Mouse (Mus musculus): ENCODE results near the gene Noxo1. TPM values are rescaled to one million over a fixed set of nuclear protein-coding genes. Genes with fewer than 3 reads are reported as not detected.
A peak's percentile ranks its signal among the peaks of the same experiment; 100 is the strongest.
"Not testable (repeated sequence)": the region's sequence is repeated elsewhere in the genome, so short reads cannot be mapped to it uniquely, and the experiment has no call there.

Gene Noxo1
- polyA plus RNA-seq, 1 experiment, result 6.2 TPM

DNA sequence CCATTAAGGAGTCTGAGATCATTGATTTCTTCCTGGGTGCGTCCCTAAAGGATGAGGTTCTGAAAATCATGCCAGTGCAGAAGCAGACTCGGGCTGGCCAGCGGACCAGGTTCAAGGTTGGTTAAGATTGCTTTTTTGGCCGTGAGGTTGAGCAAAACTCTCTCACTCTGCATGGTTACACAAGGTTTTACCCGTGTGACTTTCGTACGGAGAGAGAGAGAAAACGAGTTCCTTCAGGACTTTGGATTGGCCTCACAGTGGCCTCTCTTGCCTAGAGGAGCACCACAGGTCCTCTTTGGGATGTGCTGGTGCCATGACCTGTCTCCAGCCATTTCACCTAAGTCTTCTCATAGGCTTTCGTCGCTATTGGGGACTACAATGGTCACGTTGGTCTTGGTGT lies 24.6 kb downstream of the Noxo1 start:
- DNase-seq (ENCODE audit: low read depth), result not testable (repeated sequence)

DNA sequence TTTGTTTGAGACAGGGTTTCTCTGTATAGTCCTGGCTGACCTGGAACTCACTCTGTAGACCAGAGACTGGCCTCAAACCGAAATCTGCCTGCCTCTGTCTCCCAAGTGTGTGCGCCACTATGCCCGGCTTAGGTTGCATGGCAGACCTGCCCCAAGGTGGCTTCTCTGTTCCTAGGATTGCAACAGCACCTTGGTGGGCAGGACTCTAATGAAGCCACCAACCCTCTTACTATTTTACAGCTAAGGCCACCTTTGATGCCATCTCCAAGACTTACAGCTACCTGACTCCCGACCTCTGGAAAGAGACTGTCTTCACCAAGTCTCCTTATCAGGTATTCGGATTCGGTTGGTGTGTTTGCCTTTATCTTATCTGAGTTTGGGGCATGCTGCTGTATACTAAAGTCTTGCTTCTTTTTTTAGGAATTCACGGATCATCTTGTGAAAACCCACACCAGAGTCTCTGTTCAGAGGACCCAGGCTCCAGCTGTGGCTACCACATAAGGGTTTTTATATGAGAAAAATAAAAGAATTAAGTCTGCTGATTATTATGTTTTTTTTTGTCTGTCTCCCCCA lies 25.4 kb downstream of the Noxo1 start:
- not testable (repeated sequence) for DNase-seq (ENCODE audit: low read depth)

DNA sequence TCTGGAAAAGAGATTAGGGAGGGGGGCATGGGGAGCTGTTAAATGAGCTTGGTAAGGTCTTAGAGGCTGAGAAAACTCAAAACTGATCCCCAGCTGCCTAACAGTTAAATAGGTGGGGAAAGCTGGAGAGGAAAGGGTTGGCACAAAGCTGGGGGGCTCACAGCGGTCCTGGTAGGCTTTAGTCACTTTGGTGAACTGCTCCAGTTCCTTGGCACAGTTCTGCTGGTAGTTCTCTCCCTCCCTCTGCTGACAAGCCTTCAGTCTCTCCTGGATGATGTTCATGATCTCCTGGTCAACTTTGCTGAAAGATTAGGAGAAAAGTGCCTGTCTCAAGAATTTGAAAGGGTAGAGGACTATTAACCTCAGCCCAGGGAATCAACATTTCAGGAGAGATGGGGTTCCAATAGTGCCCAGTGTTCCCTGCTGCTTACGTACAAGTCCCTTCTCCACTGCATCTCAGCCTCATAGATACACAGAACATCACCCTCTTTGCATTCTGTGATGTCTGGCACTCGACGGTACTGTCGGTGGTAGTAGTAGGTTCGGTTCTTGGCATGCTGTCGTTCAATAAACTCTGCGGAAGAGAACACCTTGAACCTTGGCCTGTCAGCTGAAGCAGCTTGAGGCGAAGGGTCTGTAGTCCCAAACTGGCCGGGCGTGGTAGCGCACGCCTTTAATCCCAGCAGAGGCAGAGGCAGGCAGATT lies 26.3 kb downstream of the Noxo1 start:
- DNase-seq (ENCODE audit: low read depth), result no peak

GRCm38 (mm10) chr17:24723122-24723880 lies 27.3 kb downstream of the Noxo1 start:
- DNase-seq (ENCODE audit: low read depth), result no peak

DNA sequence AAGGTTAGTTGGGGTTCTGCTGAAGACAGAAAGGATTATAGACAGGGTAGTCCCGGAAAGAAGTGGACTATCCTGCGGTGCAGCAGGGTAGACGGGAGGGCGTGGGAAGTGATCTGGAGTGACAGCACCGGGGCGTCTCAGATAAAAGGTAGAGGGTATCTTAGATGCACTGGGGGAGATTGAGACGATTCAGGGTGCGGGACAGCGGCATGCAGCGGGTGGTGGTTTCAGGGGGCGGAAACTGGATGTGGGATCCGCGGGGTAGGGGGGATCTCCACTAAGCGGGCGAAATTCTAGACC lies 27.8 kb downstream of the Noxo1 start:
- no peak for DNase-seq (ENCODE audit: low read depth)

DNA sequence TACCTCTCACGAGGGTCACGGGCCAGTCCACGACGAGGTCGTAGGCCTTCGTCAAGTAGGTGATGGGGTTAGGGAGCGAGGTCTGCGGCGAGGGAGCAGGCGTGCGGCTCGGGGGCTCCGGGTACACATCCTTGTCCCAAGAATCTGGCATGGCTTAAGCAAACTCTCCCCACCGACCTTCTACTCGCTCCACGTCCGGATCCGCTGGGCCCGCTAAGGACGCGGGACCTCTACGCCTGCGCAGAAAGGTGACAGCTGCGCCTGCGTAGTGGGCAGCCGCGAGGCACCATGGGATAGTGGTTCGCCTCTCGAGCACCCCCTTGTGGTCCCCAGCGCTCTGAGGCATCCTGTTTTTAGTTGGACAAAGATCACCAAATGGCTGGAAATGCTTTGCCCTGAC lies 28.1 kb downstream of the Noxo1 start, which contains the start of gene Ndufb10:
Gene Ndufb10 (minus strand): TSS at position 295 of the 400 bp plus-strand sequence.
- DNase-seq (ENCODE audit: low read depth), result no peak

- no peak for DNase-seq (ENCODE audit: low read depth)
These were observed 29.8 kb downstream of the Noxo1 start for GRCm38 (mm10) chr17:24725637-24726390.

GRCm38 (mm10) chr17:24727618-24728017 lies 31.6 kb downstream of the Noxo1 start, which contains the start of gene Rpl3l:
Gene Rpl3l, plus strand, starts transcription at chr17:24727820.
- no peak for DNase-seq (ENCODE audit: low read depth)

GRCm38 (mm10) chr17:24728184-24728583 lies 32.1 kb downstream of the Noxo1 start:
- no peak for DNase-seq (ENCODE audit: low read depth)

GRCm38 (mm10) chr17:24729067-24729466 lies 33.0 kb downstream of the Noxo1 start:
- DNase-seq (ENCODE audit: low read depth), result no peak

GRCm38 (mm10) chr17:24730787-24731186 lies 34.8 kb downstream of the Noxo1 start:
- no peak for DNase-seq (ENCODE audit: low read depth)

DNA sequence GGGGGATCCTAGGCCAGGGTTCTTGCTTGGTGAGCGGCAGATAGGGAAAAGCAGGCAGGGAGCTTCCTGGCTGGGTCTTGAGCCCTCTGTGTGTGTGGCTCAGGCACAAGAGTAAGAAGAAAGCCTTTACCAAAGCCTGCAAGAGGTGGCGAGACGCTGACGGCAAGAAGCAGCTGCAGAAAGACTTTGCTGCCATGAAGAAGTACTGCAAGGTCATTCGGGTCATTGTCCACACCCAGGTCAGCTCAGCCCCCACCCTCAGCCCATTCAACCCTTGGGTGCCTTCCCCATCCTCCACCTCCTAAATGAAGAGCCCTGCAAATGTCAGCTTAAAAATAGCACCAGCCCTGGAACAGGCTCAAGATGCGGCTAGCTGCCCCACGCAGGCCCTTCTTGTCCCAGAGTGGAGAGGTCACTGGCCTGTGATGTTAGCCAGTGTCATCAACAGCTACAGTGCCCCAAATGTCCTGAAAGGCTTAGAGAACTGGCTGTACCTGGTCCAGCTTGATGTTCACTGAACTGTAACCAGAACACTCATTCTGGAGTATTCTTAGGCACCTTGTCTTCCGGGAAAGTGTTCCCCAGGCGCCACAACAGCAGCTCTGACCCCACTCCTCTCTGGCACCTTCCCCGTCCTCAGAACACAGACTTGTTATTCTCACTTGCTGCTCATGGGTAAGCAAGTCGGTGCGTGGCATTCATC lies 36.4 kb downstream of the Noxo1 start:
- no peak for DNase-seq (ENCODE audit: low read depth)

- DNase-seq (ENCODE audit: low read depth), result no peak
These were observed 37.5 kb downstream of the Noxo1 start for GRCm38 (mm10) chr17:24733434-24734050.

DNA sequence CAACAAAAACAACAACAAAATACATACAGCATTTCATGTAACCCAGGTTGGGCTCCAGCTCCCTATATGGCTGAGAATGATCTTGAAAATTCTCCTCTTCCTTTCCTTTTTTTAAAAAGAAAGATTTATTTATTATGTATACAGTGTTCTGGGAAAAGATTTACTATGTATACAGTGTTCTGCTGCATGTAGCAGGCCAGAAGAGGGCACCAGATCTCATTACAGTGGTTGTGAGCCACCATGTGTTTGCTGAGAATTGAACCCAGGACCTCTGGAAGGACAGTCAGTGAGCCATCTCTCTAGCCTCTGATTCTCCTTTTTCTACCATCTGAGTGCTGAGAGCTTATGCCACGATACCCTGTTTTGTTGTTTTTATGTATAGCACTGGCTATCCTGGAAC lies 38.5 kb downstream of the Noxo1 start:
- no peak for DNase-seq (ENCODE audit: low read depth)

DNA sequence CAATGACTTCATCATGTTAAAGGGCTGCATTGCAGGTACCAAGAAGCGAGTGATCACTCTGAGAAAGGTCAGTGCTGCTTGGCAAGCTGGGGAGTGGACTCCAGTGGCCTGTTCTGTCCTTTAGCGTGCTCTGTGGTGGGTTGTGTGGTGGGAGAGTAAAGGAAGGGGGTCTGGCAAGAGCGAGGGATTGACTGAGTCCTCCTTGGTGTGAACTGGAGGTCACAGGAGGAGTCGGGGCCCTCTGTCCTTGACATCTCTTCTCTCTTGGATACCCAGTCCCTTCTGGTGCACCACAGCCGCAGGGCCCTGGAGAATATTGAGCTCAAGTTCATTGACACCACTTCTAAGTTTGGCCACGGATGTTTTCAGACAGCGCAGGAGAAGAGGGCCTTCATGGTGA lies 39.4 kb downstream of the Noxo1 start:
- no peak for DNase-seq (ENCODE audit: low read depth)

DNA sequence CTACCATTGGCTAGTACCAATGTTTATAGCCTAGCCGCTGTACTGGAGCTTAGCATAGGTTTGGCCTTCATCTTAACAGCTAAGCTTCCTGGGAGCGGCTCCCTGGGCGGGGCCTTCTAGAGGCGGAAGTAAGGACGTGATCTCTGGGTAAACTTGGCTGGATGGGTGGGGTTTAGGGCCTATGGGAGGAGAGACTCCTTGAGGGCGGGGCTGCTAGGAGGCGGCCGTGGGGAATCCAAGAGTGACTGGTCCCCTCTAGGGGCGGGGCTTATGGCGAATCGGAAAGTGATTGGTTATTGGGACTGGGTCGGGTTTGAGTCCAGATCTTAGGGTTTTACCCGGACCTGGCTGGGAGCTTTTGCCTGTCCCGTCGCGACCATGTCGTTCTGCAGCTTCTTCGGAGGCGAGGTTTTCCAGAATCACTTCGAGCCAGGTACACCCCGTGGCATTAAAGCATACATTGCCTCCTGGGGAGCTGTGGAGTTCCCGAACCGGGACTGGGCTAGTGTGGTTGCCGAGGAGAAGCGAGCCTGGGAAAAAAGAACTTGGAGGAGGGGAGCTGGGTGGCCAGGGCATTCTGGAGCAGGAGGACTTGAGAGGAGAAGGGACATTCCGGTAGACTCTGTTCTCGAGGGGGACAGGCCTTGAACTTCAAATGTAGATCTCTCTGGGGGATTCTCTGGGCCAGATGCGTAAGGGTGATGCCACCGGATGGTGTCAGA lies 40.5 kb downstream of the Noxo1 start, which contains the start of gene Msrb1:
Gene Msrb1 (plus strand): TSS at position 313 of the 722 bp plus-strand sequence.
- DNase-seq (ENCODE audit: low read depth), result peak; percentile 89

GRCm38 (mm10) chr17:24737135-24737810 lies 41.2 kb downstream of the Noxo1 start:
- no peak for DNase-seq (ENCODE audit: low read depth)

- DNase-seq (ENCODE audit: low read depth), result no peak
These were observed 42.2 kb downstream of the Noxo1 start for GRCm38 (mm10) chr17:24738238-24738637.

DNA sequence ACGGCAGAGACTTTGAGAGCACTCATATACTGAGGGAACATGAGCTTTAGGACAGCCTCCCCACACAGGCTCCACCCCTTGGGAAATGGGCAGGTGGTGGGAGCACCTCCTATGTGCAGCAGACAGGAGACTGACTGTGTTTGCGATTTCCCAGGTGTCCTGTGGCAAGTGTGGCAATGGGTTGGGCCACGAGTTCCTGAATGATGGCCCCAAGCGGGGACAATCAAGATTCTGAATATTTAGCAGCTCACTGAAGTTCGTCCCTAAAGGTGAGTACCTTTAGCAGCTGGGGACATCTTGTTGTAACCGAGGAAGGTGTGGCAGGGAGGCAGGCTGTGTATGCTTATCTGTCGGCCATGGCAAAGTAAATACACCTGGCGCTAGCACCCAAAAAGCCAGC lies 43.9 kb downstream of the Noxo1 start:
- DNase-seq (ENCODE audit: low read depth), result no peak

DNA sequence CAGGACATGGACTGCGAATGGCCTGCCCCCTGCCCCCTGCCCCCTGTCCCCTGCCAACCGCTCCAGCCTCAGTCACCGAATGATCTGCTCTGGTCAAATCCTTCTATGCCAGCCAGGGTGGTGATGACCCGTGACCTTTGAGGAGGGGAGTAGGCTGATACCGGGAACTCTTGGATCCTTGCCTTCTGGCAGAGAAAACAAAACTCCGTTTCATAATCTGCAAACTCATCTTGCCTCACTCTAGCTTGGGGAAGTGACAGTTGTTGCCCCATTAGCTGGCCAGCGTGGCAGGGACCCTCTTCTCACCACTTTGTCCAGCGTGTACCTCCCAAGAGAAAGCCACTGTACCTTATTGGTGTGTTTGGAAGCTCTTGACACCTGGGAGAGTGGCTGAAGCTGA lies 46.3 kb downstream of the Noxo1 start:
- no peak for DNase-seq (ENCODE audit: low read depth)
